Mouse (Mus musculus) forebrain, embryonic 15.5 days (tissue): ENCODE results near the gene Rnf34. TPM values are rescaled to one million over a fixed set of nuclear protein-coding genes. Genes with fewer than 3 reads are reported as not detected.

Experiments
- ATAC-seq: fragments of 200-750 bp; cut with Nextera tagmentation; replicated peaks from 2 replicates; pipeline ENCODE4 v1.8.0; 2017; ENCODE audit warnings: mild to moderate bottlenecking, moderate TSS enrichment, moderate library complexity
- H3K27ac ChIP-seq: fragments of 300-500 bp; sonication (generic); replicated peaks from 2 replicates; pipeline ENCODE4 v1.5.1; 2015; ENCODE audit warnings: mild to moderate bottlenecking, inconsistent platforms
- H3K27me3 ChIP-seq: fragments of 300-500 bp; sonication (generic); 2 replicates; pipeline ENCODE4 v1.6.1; 2015; ENCODE audit warnings: inconsistent platforms
- H3K36me3 ChIP-seq: fragments of 300-500 bp; sonication (generic); 2 replicates; pipeline ENCODE4 v1.6.1; 2015; ENCODE audit warnings: mild to moderate bottlenecking, inconsistent platforms
- H3K4me1 ChIP-seq: fragments of 300-500 bp; sonication (generic); 2 replicates; pipeline ENCODE4 v1.6.1; 2015; ENCODE audit warnings: inconsistent platforms
- H3K4me2 ChIP-seq: fragments of 300-500 bp; sonication (generic); replicated peaks from 2 replicates; pipeline ENCODE4 v1.6.1; 2015; ENCODE audit warnings: mild to moderate bottlenecking, inconsistent platforms
- H3K4me3 ChIP-seq: fragments of 300-500 bp; sonication (generic); 2 replicates; pipeline ENCODE4 v1.5.1; 2015; ENCODE audit warnings: mild to moderate bottlenecking, inconsistent platforms
- H3K9ac ChIP-seq: fragments of 300-500 bp; sonication (generic); replicated peaks from 2 replicates; pipeline ENCODE4 v1.6.1; 2015; ENCODE audit warnings: mild to moderate bottlenecking, inconsistent platforms
- H3K9me3 ChIP-seq: fragments of 300-500 bp; sonication (generic); 2 replicates; pipeline ENCODE4 v1.6.1; 2016; ENCODE audit warnings: inconsistent platforms
- WGBS: fragments of 180-500 bp; shearing (Covaris S2); methylation state at CpG from one replicate; pipeline ENCODE4 v1.1.7; 2015; ENCODE audit warnings: mixed read lengths; 5-methylcytosine and 5-hydroxymethylcytosine counted together
- polyA plus RNA-seq: library from polyadenylated mRNA; unstranded; fragments of >200 nt; fragmentation: Nextera tagmentation; extraction: Ambion mirVana; gene quantifications from 2 replicates; pipeline ENCODE4 v1.2.1, GENCODE M21; 2015

Rnf34 gene
- polyA plus RNA-seq, 1 experiment from 2014 or later: 52.9 TPM

- no peaks in the 10 kb centered on the region for H3K36me3 ChIP-seq
- no peaks in the 10 kb centered on the region for H3K4me1 ChIP-seq
- no peak overlapping the region for H3K27ac ChIP-seq
- H3K9ac ChIP-seq: no peak overlapping the region
- no peaks in the 10 kb centered on the region for H3K9me3 ChIP-seq
- ATAC-seq: no peak
- no peak overlapping the region for H3K4me2 ChIP-seq
- H3K4me3 ChIP-seq: no peak overlapping the region
- H3K27me3 ChIP-seq: no peaks in the 10 kb centered on the region
- 97% methylated on average over 1 of the region's 1 CpGs for WGBS
Measured at GRCm38 (mm10) chr5:122907182-122907581, 57.3 kb downstream of the Rnf34 start.

GRCm38 (mm10) chr5:122908001-122908400 is 58.2 kb downstream of the Rnf34 start:
- no peaks in the 10 kb centered on the region; the same call in 1 of the 2 replicates for H3K36me3 ChIP-seq
- no peaks in the 10 kb centered on the region for H3K9me3 ChIP-seq
- no peaks in the 10 kb centered on the region for H3K27me3 ChIP-seq
- no peak for ATAC-seq
- H3K9ac ChIP-seq: no peak overlapping the region
- H3K4me2 ChIP-seq: no peak overlapping the region
- H3K4me1 ChIP-seq: no peaks in the 10 kb centered on the region
- WGBS: 86% methylated on average over 2 of the region's 2 CpGs
- H3K4me3 ChIP-seq: no peak overlapping the region
- no peak overlapping the region for H3K27ac ChIP-seq

GRCm38 (mm10) chr5:122909481-122909880 is 59.6 kb downstream of the Rnf34 start:
- WGBS: 61% methylated on average over 18 of the region's 18 CpGs
- ATAC-seq: no peak
- no peaks in the 10 kb centered on the region; the same call in 1 of the 2 replicates for H3K36me3 ChIP-seq
- no peak overlapping the region for H3K4me3 ChIP-seq
- no peak overlapping the region for H3K9ac ChIP-seq
- H3K9me3 ChIP-seq: no peaks in the 10 kb centered on the region
- H3K4me1 ChIP-seq: no peaks in the 10 kb centered on the region
- H3K27me3 ChIP-seq: no peaks in the 10 kb centered on the region
- H3K27ac ChIP-seq: no peak overlapping the region
- no peak overlapping the region for H3K4me2 ChIP-seq

GRCm38 (mm10) chr5:122912863-122913262 is 63.0 kb downstream of the Rnf34 start:
- Histone ChIP-seq H3K27me3 (no peaks in the 10 kb centered on the region), H3K27ac (no peak overlapping the region), H3K9me3 (no peaks in the 10 kb centered on the region), H3K36me3 (peaks cover 5% of the 10 kb centered on the region), H3K4me3 (no peak overlapping the region), H3K4me2 (no peak overlapping the region), H3K9ac (no peak overlapping the region), H3K4me1 (no peaks in the 10 kb centered on the region)
- WGBS: 94% methylated on average over 4 of the region's 4 CpGs
- ATAC-seq: no peak

- Histone ChIP-seq H3K27me3 (no peaks in the 10 kb centered on the region), H3K27ac (no peak overlapping the region), H3K4me1 (no peaks in the 10 kb centered on the region), H3K9me3 (no peaks in the 10 kb centered on the region), H3K36me3 (peaks cover 8% of the 10 kb centered on the region), H3K9ac (no peak overlapping the region), H3K4me2 (no peak overlapping the region), H3K4me3 (no peak overlapping the region)
- WGBS: 89% methylated on average over 6 of the region's 6 CpGs
- ATAC-seq: no peak
Measured at GRCm38 (mm10) chr5:122916147-122916546, 66.3 kb downstream of the Rnf34 start.

- WGBS: 61% methylated on average over 7 of the region's 7 CpGs
- Histone ChIP-seq H3K9ac (no peak overlapping the region), H3K27ac (no peak overlapping the region), H3K9me3 (no peaks in the 10 kb centered on the region), H3K4me2 (no peak overlapping the region), H3K4me3 (no peak overlapping the region), H3K36me3 (peaks cover 8% of the 10 kb centered on the region; the same call in 1 of the 2 replicates), H3K4me1 (no peaks in the 10 kb centered on the region), H3K27me3 (no peaks in the 10 kb centered on the region)
- ATAC-seq: no peak
Measured at GRCm38 (mm10) chr5:122917982-122918711, 68.3 kb downstream of the Rnf34 start.

- Histone ChIP-seq H3K4me3 (no peak overlapping the region), H3K4me2 (no peak overlapping the region), H3K36me3 (peaks cover 3% of the 10 kb centered on the region; the same call in 1 of the 2 replicates), H3K27ac (no peak overlapping the region), H3K27me3 (no peaks in the 10 kb centered on the region), H3K9me3 (no peaks in the 10 kb centered on the region), H3K9ac (no peak overlapping the region), H3K4me1 (peaks cover under 1% of the 10 kb centered on the region)
- no peak for ATAC-seq
- WGBS: 89% methylated on average over 5 of the region's 5 CpGs
Measured at GRCm38 (mm10) chr5:122920557-122920956, 70.7 kb downstream of the Rnf34 start.

Other genes with a start within 250 kb of the Rnf34 start
- 64.3 and 67.0 TPM in 2 replicates for gene Ift81, start 235.5 kb upstream of the Rnf34 start, polyA plus RNA-seq
- gene P2rx7, start 206.1 kb upstream of the Rnf34 start, polyA plus RNA-seq: 1.4 and 1.8 TPM in 2 replicates
- gene P2rx4, start 142.5 kb upstream of the Rnf34 start, polyA plus RNA-seq: 8.8 and 9.4 TPM in 2 replicates
- gene Camkk2, start 70.6 kb upstream of the Rnf34 start, polyA plus RNA-seq: 62.1 and 62.9 TPM in 2 replicates
- gene Anapc5, start 28.7 kb upstream of the Rnf34 start, polyA plus RNA-seq: 538 and 543 TPM in 2 replicates
- gene Kdm2b, start 139.8 kb downstream of the Rnf34 start, polyA plus RNA-seq: 138 and 141 TPM in 2 replicates
- gene Orai1, start 165.0 kb downstream of the Rnf34 start, polyA plus RNA-seq: 14.0 and 14.9 TPM in 2 replicates
- gene Morn3, start 197.0 kb downstream of the Rnf34 start, polyA plus RNA-seq: 1.1 and 2.2 TPM in 2 replicates
- gene Tmem120b, start 218.4 kb downstream of the Rnf34 start, polyA plus RNA-seq: 16.0 and 16.9 TPM in 2 replicates